Mouse (Mus musculus) lung, adult 2 months (tissue): ENCODE measurements around the gene Lrrc61.

Experiments
- CTCF ChIP-seq: fragments of 200-500 bp; IDR thresholded peaks from 2 replicates; pipeline ENCODE4 v1.5.1; 2011; ENCODE audit warnings: mild to moderate bottlenecking, low read length, control low read depth; ENCODE audit not compliant: insufficient read depth
- POLR2A ChIP-seq: fragments of 200-500 bp; IDR thresholded peaks from 2 replicates; pipeline ENCODE4 v1.6.1; 2011; ENCODE audit warnings: low read depth, mild to moderate bottlenecking, control low read depth, low read length, borderline replicate concordance; ENCODE audit errors: extremely low read depth

DNA sequence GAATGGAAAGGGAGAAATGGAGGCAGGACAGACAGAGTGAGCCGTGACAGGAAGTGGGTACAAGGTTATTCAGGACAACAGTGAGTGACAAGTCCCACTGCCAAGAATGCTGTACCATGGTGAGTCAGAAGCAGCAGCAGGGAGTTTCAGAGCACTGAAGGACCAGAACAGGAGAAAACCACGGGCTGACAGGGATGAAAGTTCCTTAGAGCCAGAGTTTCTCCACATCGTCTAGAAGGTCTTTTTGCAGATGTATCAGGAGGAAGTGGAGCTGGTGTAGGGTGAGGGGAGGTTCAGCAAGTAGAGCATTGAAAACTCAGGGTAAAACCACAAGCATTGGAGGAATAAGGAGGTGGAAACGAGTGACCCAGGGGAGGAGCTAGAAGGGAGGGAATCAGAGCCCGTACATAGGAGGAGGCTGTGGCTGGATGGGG is 24.6 kb downstream of the Lrrc61 start:
- TF ChIP-seq POLR2A (no peak), CTCF (no peak)
